ENCODE assay signal across 17 mouse cellular contexts in the genomic region with DNA sequence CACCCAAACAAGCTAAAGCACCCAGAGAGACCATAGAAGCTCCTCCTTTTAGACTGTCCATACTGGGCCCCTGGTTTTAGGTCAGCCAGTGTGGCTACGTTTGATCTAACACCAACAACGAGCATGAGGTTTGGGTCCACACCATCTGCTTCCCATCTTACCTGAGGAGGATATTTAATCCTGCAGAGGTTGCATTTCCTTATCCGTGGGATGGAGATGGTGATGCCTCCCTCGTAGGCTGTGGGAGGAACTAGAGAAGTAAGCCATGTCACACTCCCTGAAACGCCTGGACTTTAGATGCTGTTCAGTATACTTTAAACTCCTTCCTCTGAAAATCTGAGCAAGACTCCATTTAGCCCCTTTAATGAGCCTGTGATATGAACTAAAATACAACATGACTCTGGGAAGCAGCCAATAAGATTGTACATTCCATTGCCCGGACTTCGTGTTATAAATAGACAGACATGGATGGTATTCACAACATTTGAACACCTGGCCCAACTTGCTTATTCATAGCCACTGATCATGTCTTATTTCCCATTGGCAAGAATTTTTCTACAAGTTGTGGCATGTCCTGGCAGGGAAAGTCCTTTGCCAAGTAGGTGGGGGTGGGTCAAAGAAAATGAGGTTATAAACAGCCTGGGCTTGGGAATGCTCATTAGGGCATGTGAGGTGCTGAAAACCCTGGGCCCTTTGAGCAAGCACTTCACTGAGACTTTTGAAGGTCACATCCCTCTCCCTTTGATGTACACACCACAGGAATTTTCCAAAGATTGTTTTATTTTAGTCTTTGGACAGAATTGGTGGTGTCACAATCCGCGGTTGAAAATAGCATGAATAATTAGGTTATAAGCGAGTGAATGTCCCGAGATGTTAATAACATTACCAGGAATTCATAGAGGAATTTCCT.
DNase-seq lines count a peak whose midpoint lies in the region; ATAC-seq and TF ChIP-seq lines count a peak whose summit lies in the region.
"Had no signal": no experiment of that assay in that cellular context is flagged by ENCODE, and none has a peak within 500 bp of the region (broad histone marks: within the 10 kb centered on the region; RNA-seq: fewer than 3 reads in every experiment).

No protein-coding gene starts in this region.

- no peaks in the 10 kb centered on the region for H3K36me3 ChIP-seq in heart, embryonic 10.5 days
- no peaks in the 10 kb centered on the region for H3K36me3 ChIP-seq in liver, postnatal 0 days (replicated peaks; ENCODE audit: insufficient read depth, low read length)
- H3K36me3 ChIP-seq in liver, embryonic 14.5 days (replicated peaks; ENCODE audit: control insufficient read depth, insufficient read depth, low read depth): no peaks in the 10 kb centered on the region
- no peaks in the 10 kb centered on the region for H3K36me3 ChIP-seq in forebrain, embryonic 16.5 days (ENCODE audit: control insufficient read depth, insufficient read depth)
- H3K36me3 ChIP-seq: hindbrain, embryonic 15.5 days; limb, embryonic 13.5 days; midbrain, embryonic 12.5 days; stomach, embryonic 15.5 days had no signal

- intact Hi-C loops in left cerebral cortex, postnatal 4 days (cut with DNase I): no loop called here

- no peak for TF ChIP-seq CTCF in liver, postnatal 0 days (IDR thresholded peaks at IDR 0.05; ENCODE audit: low read depth)
- TF ChIP-seq CTCF in liver, embryonic 14.5 days (IDR thresholded peaks at IDR 0.05; ENCODE audit: low read depth): no peak

- H3K9me3 ChIP-seq in heart, embryonic 10.5 days: no peaks in the 10 kb centered on the region
- no peaks in the 10 kb centered on the region for H3K9me3 ChIP-seq in liver, postnatal 0 days (ENCODE audit: low read length)
- peaks cover 4% of the 10 kb centered on the region; the same call in 1 of the 2 replicates for H3K9me3 ChIP-seq in liver, embryonic 14.5 days (ENCODE audit: control insufficient read depth, low read length)
- no peaks in the 10 kb centered on the region for H3K9me3 ChIP-seq in forebrain, embryonic 16.5 days (ENCODE audit: control insufficient read depth, low read length)
- H3K9me3 ChIP-seq: hindbrain, embryonic 15.5 days; midbrain, embryonic 12.5 days; stomach, embryonic 15.5 days had no signal

- H3K27me3 ChIP-seq in heart, embryonic 10.5 days (ENCODE audit: insufficient read depth, poor library complexity, severe bottlenecking): no peaks in the 10 kb centered on the region
- H3K27me3 ChIP-seq in liver, postnatal 0 days (ENCODE audit: insufficient read depth, low read length): no peaks in the 10 kb centered on the region
- H3K27me3 ChIP-seq in liver, embryonic 14.5 days (ENCODE audit: control insufficient read depth, insufficient read depth, low read length): no peaks in the 10 kb centered on the region
- H3K27me3 ChIP-seq in forebrain, embryonic 16.5 days (replicated peaks; ENCODE audit: control insufficient read depth, insufficient read depth, low read length): no peaks in the 10 kb centered on the region
- H3K27me3 ChIP-seq: hindbrain, embryonic 15.5 days; limb, embryonic 13.5 days; midbrain, embryonic 12.5 days; stomach, embryonic 15.5 days had no signal

- H3K4me1 ChIP-seq in heart, embryonic 10.5 days: peaks cover 29% of the 10 kb centered on the region
- H3K4me1 ChIP-seq in liver, postnatal 0 days (ENCODE audit: insufficient read depth): peaks cover 14% of the 10 kb centered on the region
- peaks cover 40 to 56% of the 10 kb centered on the region in 2 experiments for H3K4me1 ChIP-seq in liver, embryonic 14.5 days (replicated peaks; ENCODE audit: control insufficient read depth in 2 of 2, insufficient read depth in 2 of 2, low read length in 1 of 2)
- no peaks in the 10 kb centered on the region for H3K4me1 ChIP-seq in forebrain, embryonic 16.5 days (replicated peaks; ENCODE audit: control insufficient read depth, insufficient read depth, low read length)
- H3K4me1 ChIP-seq: hindbrain, embryonic 15.5 days; midbrain, embryonic 12.5 days; stomach, embryonic 15.5 days had no signal

- no peak for ATAC-seq in liver, postnatal 0 days
- no peak for ATAC-seq in liver, embryonic 14.5 days (ENCODE audit: insufficient read depth)
- ATAC-seq in forebrain, embryonic 16.5 days: no peak

- peak overlapping the region; percentile 79 for H3K27ac ChIP-seq in heart, embryonic 10.5 days
- H3K27ac ChIP-seq in liver, postnatal 0 days (ENCODE audit: low read depth): no peak overlapping the region
- peak overlapping the region; percentile 96 for H3K27ac ChIP-seq in liver, embryonic 14.5 days
- H3K27ac ChIP-seq in forebrain, embryonic 16.5 days (ENCODE audit: low read length): no peak overlapping the region
- H3K27ac ChIP-seq: hindbrain, embryonic 15.5 days; limb, embryonic 13.5 days; macrophage; midbrain, embryonic 12.5 days; stomach, embryonic 15.5 days had no signal

- H3K4me3 ChIP-seq in heart, embryonic 10.5 days: peak overlapping the region; percentile 1; the same call in 1 of the 2 replicates
- H3K4me3 ChIP-seq in liver, postnatal 0 days (ENCODE audit: low read depth, low read length): no peak overlapping the region
- H3K4me3 ChIP-seq in liver, embryonic 14.5 days (ENCODE audit: insufficient read depth in 1 of 2, low read depth in 2 of 2, low read length in 2 of 2): no peak overlapping the region
- no peak overlapping the region for H3K4me3 ChIP-seq in forebrain, embryonic 16.5 days (replicated peaks; ENCODE audit: low read length)
- H3K4me3 ChIP-seq: hindbrain, embryonic 15.5 days; limb, embryonic 13.5 days; midbrain, embryonic 12.5 days; stomach, embryonic 15.5 days had no signal

- peak; percentile 72 for DNase-seq in heart, embryonic 10.5 days (ENCODE audit: low spot score)
- DNase-seq in heart, adult 18-20 months: no peak
- peak; percentile 0 for DNase-seq in liver
- no peak for DNase-seq in liver, postnatal 0 days
- peak; percentile 32 for DNase-seq in forelimb bud, embryonic 11.5 days (ENCODE audit: low read depth, low spot score)
- no peak for DNase-seq in liver, embryonic 14.5 days (ENCODE audit: low read depth in 3 of 3, low spot score in 3 of 3)
- no peak for DNase-seq in left cerebral cortex, postnatal 4 days
- DNase-seq: adrenal gland, adult 2 months; cerebellum, adult 8-10 months; kidney, adult 18-20 months; layer of hippocampus, postnatal 36 days had no signal

- TF ChIP-seq EP300 in liver, postnatal 0 days (IDR thresholded peaks at IDR 0.05; ENCODE audit: low read depth): no peak
- TF ChIP-seq EP300 in liver, embryonic 14.5 days (IDR thresholded peaks at IDR 0.05; ENCODE audit: low read depth): no peak

- no peak overlapping the region for H3K9ac ChIP-seq in liver, postnatal 0 days (replicated peaks)
- no peak overlapping the region for H3K9ac ChIP-seq in liver, embryonic 14.5 days (replicated peaks)
- no peak overlapping the region for H3K9ac ChIP-seq in forebrain, embryonic 16.5 days (replicated peaks; ENCODE audit: low read depth, low read length)
- H3K9ac ChIP-seq: hindbrain, embryonic 15.5 days; limb, embryonic 13.5 days; midbrain, embryonic 12.5 days; stomach, embryonic 15.5 days had no signal

- WGBS in heart, embryonic 10.5 days: 52% methylated on average over 11 of the region's 11 CpGs
- WGBS in liver, postnatal 0 days (ENCODE audit: insufficient replicate concordance): 73% methylated on average over 11 of the region's 11 CpGs
- WGBS in liver, embryonic 14.5 days (ENCODE audit: insufficient replicate concordance): 74% methylated on average over 11 of the region's 11 CpGs
- WGBS in forebrain, embryonic 16.5 days: 66% methylated on average over 11 of the region's 11 CpGs

- no peak overlapping the region for H3K4me2 ChIP-seq in liver, postnatal 0 days (ENCODE audit: low read depth, low read length)
- H3K4me2 ChIP-seq in liver, embryonic 14.5 days (ENCODE audit: low read depth): no peak overlapping the region
- no peak overlapping the region for H3K4me2 ChIP-seq in forebrain, embryonic 16.5 days (ENCODE audit: low read length)
- H3K4me2 ChIP-seq: hindbrain, embryonic 15.5 days; limb, embryonic 13.5 days; midbrain, embryonic 12.5 days; stomach, embryonic 15.5 days had no signal

Comparison
In these comparisons a context has a peak if more than half of its experiments do, and no peak if none do; other contexts are left out.
1. DNase-seq: peak in heart, embryonic 10.5 days (single experiment), liver (single experiment) and forelimb bud, embryonic 11.5 days (single experiment); none in heart, adult 18-20 months (0 of 2), liver, postnatal 0 days (single experiment), liver, embryonic 14.5 days (0 of 3) and left cerebral cortex, postnatal 4 days (single experiment).
2. H3K27ac ChIP-seq: peak in heart, embryonic 10.5 days (single experiment) and liver, embryonic 14.5 days (single experiment); none in liver, postnatal 0 days (single experiment) and forebrain, embryonic 16.5 days (single experiment).